Mouse (Mus musculus) G1E (cell line): Measurements from ENCODE around the gene Cnot6l. TPM values are rescaled to one million over a fixed set of nuclear protein-coding genes. Genes with fewer than 3 reads are reported as not detected.

Experiments
- ATAC-seq: 2 replicates; pipeline ENCODE4 v1.8.0; 2016; ENCODE audit warnings: mild to moderate bottlenecking; ENCODE audit not compliant: insufficient number of reproducible peaks, poor library complexity, low FRiP score, severe bottlenecking; ENCODE audit errors: extremely low read depth
- DNase-seq: peaks from one replicate; pipeline ENCODE4 v3.0.0; 2012; ENCODE audit warnings: low spot score
- H3K27me3 ChIP-seq: 2 replicates; pipeline ENCODE4 v1.6.1; 2012; ENCODE audit warnings: mild to moderate bottlenecking, low read length, inconsistent platforms; ENCODE audit not compliant: insufficient read depth
- H3K36me3 ChIP-seq: replicated peaks from 2 replicates; pipeline ENCODE3; 2012; ENCODE audit warnings: mild to moderate bottlenecking, inconsistent platforms
- H3K4me1 ChIP-seq: 2 replicates; pipeline ENCODE4 v1.6.1; 2012; ENCODE audit warnings: low read depth, low read length, inconsistent platforms, mixed read lengths; ENCODE audit not compliant: insufficient read depth
- H3K4me3 ChIP-seq: 2 replicates; pipeline ENCODE4 v1.5.1; 2012; ENCODE audit warnings: low read depth, mild to moderate bottlenecking, inconsistent platforms, low read length, moderate library complexity, mixed read lengths
- H3K9me3 ChIP-seq: replicated peaks from 2 replicates; pipeline ENCODE4 v1.6.1; 2012; ENCODE audit warnings: inconsistent platforms
- CTCF ChIP-seq: IDR thresholded peaks from 2 replicates; pipeline ENCODE4 v1.5.1; 2012; ENCODE audit warnings: low read depth, low read length, inconsistent platforms, mixed read lengths
- GATA1 ChIP-seq: IDR thresholded peaks from 2 replicates; pipeline ENCODE4 v1.6.1; 2012; ENCODE audit warnings: borderline replicate concordance, low read length, inconsistent platforms, mixed read lengths
- GATA2 ChIP-seq: IDR thresholded peaks from 2 replicates; pipeline ENCODE4 v1.6.1; 2012; ENCODE audit warnings: low read depth, low read length, inconsistent platforms, borderline replicate concordance
- POLR2AphosphoS5 ChIP-seq: IDR thresholded peaks from 2 replicates; pipeline ENCODE4 v1.6.1; 2012; ENCODE audit warnings: low read depth, low read length, inconsistent platforms; ENCODE audit not compliant: insufficient replicate concordance
- TAL1 ChIP-seq: conservative IDR thresholded peaks from 2 replicates; pipeline ENCODE4 v1.6.1; 2012; ENCODE audit warnings: low read depth, low read length, inconsistent platforms, mixed read lengths
- polyA plus RNA-seq: library from polyadenylated mRNA; stranded (reverse); fragments of >175 nt; gene quantifications from 2 replicates; pipeline ENCODE4 v1.2.3, GENCODE M21; 2012
- total RNA-seq, 2 experiments: library from RNA; stranded (forward) in 1 of 2; stranded (reverse) in 1 of 2; fragments of 200-1000 nt in 1 of 2; fragments of >200 nt in 1 of 2; fragmentation: Nextera tagmentation in 1 of 2; gene quantifications; 2 replicates each; pipeline ENCODE4 v1.2.3; 2014 to 2017

The Cnot6l gene
- total RNA-seq (2014; fragmentation: Nextera tagmentation), result 190 and 198 TPM in 2 replicates
- total RNA-seq (2017), result 111 and 141 TPM in 2 replicates
- polyA plus RNA-seq, result 6.0 and 6.8 TPM in 2 replicates

GRCm38 (mm10) chr5:96164021-96164411, at the start of gene Cnot6l:
Cnot6l (minus strand) TSS chr5:96164171.
- ATAC-seq (peak; percentile 41), DNase-seq (peak; percentile 33)
- no peak for TF ChIP-seq POLR2AphosphoS5
- TF ChIP-seq GATA1, result no peak
- TF ChIP-seq TAL1, result no peak
- no peak for TF ChIP-seq CTCF
- TF ChIP-seq GATA2, result no peak
- Histone ChIP-seq H3K4me1 (peaks cover 17% of the 10 kb centered on the region), H3K27me3 (no peaks in the 10 kb centered on the region), H3K4me3 (peak within 1 kb of the TSS; percentile 97), H3K9me3 (peaks cover 8% of the 10 kb centered on the region), H3K36me3 (no peaks in the 10 kb centered on the region)

- ATAC-seq (peak; percentile 96), DNase-seq (peak; percentile 59)
- H3K4me1 ChIP-seq, result peaks cover 25% of the 10 kb centered on the region
- no peaks in the 10 kb centered on the region for H3K27me3 ChIP-seq
- TF ChIP-seq CTCF, result no peak
- TF ChIP-seq POLR2AphosphoS5, result peak; percentile 31; the same call in 1 of the 2 replicates
- no peaks in the 10 kb centered on the region for H3K9me3 ChIP-seq
- peak overlapping the region; percentile 73 for H3K4me3 ChIP-seq
- H3K36me3 ChIP-seq, result peaks cover 27% of the 10 kb centered on the region
These were observed 46.1 kb upstream of the Cnot6l start for GRCm38 (mm10) chr5:96209916-96210583.

GRCm38 (mm10) chr5:96209459-96209858, 45.5 kb upstream of the Cnot6l start, which contains the start of gene Mrpl1:
Mrpl1 (plus strand) TSS chr5:96209493.
- DNase-seq, result peak; percentile 7
- no peak for TF ChIP-seq POLR2AphosphoS5
- no peak for TF ChIP-seq TAL1
- no peak for TF ChIP-seq CTCF
- no peak for TF ChIP-seq GATA2
- TF ChIP-seq GATA1, result no peak
- ATAC-seq, result peak; percentile 17; the same call in 1 of the 2 replicates
- peak within 1 kb of the TSS; percentile 73 for H3K4me3 ChIP-seq
- H3K27me3 ChIP-seq, result no peaks in the 10 kb centered on the region
- peaks cover 28% of the 10 kb centered on the region for H3K4me1 ChIP-seq
- H3K36me3 ChIP-seq, result peaks cover 21% of the 10 kb centered on the region
- no peaks in the 10 kb centered on the region for H3K9me3 ChIP-seq

GRCm38 (mm10) chr5:96208543-96208942, 44.6 kb upstream of the Cnot6l start:
- peaks cover 29% of the 10 kb centered on the region for H3K4me1 ChIP-seq
- ATAC-seq, result no peak
- H3K4me3 ChIP-seq, result no peak overlapping the region; the same call in 1 of the 2 replicates
- DNase-seq, result no peak
- no peaks in the 10 kb centered on the region for H3K27me3 ChIP-seq
- H3K36me3 ChIP-seq, result peaks cover 13% of the 10 kb centered on the region
- no peaks in the 10 kb centered on the region for H3K9me3 ChIP-seq
- TF ChIP-seq GATA2 (no peak), POLR2AphosphoS5 (no peak), TAL1 (no peak), CTCF (no peak), GATA1 (no peak)

- no peaks in the 10 kb centered on the region for H3K9me3 ChIP-seq
- H3K4me3 ChIP-seq, result no peak overlapping the region
- H3K36me3 ChIP-seq, result peaks cover 6% of the 10 kb centered on the region
- TF ChIP-seq GATA2 (no peak), TAL1 (no peak), CTCF (no peak), POLR2AphosphoS5 (no peak), GATA1 (no peak)
- H3K4me1 ChIP-seq, result peaks cover 29% of the 10 kb centered on the region
- DNase-seq, result no peak
- no peaks in the 10 kb centered on the region for H3K27me3 ChIP-seq
- ATAC-seq, result no peak
These were observed 43.6 kb upstream of the Cnot6l start for GRCm38 (mm10) chr5:96207531-96207930.

GRCm38 (mm10) chr5:96206897-96207296, 42.9 kb upstream of the Cnot6l start:
- DNase-seq (no peak), ATAC-seq (no peak)
- no peak for TF ChIP-seq TAL1
- TF ChIP-seq POLR2AphosphoS5, result no peak
- no peak for TF ChIP-seq GATA1
- no peak for TF ChIP-seq CTCF
- no peak for TF ChIP-seq GATA2
- Histone ChIP-seq H3K9me3 (no peaks in the 10 kb centered on the region), H3K27me3 (no peaks in the 10 kb centered on the region), H3K36me3 (peaks cover 4% of the 10 kb centered on the region), H3K4me1 (peaks cover 34% of the 10 kb centered on the region), H3K4me3 (no peak overlapping the region)
